Mouse (Mus musculus) midbrain, embryonic 16.5 days (tissue): ENCODE results near the gene Olfr318. TPM values are rescaled to one million over a fixed set of nuclear protein-coding genes. Genes with fewer than 3 reads are reported as not detected.
"Not testable (repeated sequence)": the region's sequence is repeated elsewhere in the genome, so short reads cannot be mapped to it uniquely, and the experiment has no call there.

Experiments used
- ATAC-seq: fragments of 200-750 bp; cut with Nextera tagmentation; 2 replicates; pipeline ENCODE4 v1.8.0; 2017; ENCODE audit warnings: moderate TSS enrichment
- H3K27ac ChIP-seq: fragments of 300-500 bp; sonication (generic); 2 replicates; pipeline ENCODE4 v1.5.1; 2014; ENCODE audit warnings: mild to moderate bottlenecking, low read length, mixed read lengths
- H3K27me3 ChIP-seq: fragments of 300-500 bp; sonication (generic); 2 replicates; pipeline ENCODE4 v1.6.1; 2014; ENCODE audit warnings: low read depth, low read length, mixed read lengths; ENCODE audit not compliant: control insufficient read depth, insufficient read depth
- H3K36me3 ChIP-seq: fragments of 300-500 bp; sonication (generic); 2 replicates; pipeline ENCODE4 v1.6.1; 2014; ENCODE audit warnings: mild to moderate bottlenecking, low read length, moderate library complexity, mixed read lengths; ENCODE audit not compliant: control insufficient read depth, insufficient read depth
- H3K4me1 ChIP-seq: fragments of 300-500 bp; sonication (generic); 2 replicates; pipeline ENCODE4 v1.6.1; 2014; ENCODE audit warnings: mild to moderate bottlenecking, low read length, mixed read lengths; ENCODE audit not compliant: control insufficient read depth, insufficient read depth
- H3K4me2 ChIP-seq: fragments of 300-500 bp; sonication (generic); 2 replicates; pipeline ENCODE4 v1.6.1; 2014; ENCODE audit warnings: mild to moderate bottlenecking, low read length, mixed read lengths
- H3K4me3 ChIP-seq: fragments of 300-500 bp; sonication (generic); 2 replicates; pipeline ENCODE4 v1.5.1; 2014; ENCODE audit warnings: low read depth, mild to moderate bottlenecking, low read length, moderate library complexity, mixed read lengths
- H3K9ac ChIP-seq: fragments of 300-500 bp; sonication (generic); 2 replicates; pipeline ENCODE4 v1.6.1; 2014; ENCODE audit warnings: low read depth, low read length, mixed read lengths
- H3K9me3 ChIP-seq: fragments of 300-500 bp; sonication (generic); replicated peaks from 2 replicates; pipeline ENCODE4 v1.6.1; 2014; ENCODE audit warnings: mild to moderate bottlenecking, low read length, mixed read lengths; ENCODE audit not compliant: control insufficient read depth, poor library complexity, severe bottlenecking
- WGBS: fragments of 180-500 bp; shearing (Covaris S2); extraction: QIAGEN DNeasy Blood & Tissue Kit; methylation state at CpG from one replicate; pipeline ENCODE4 v1.1.7; 2014; 5-methylcytosine and 5-hydroxymethylcytosine counted together
- polyA plus RNA-seq: library from polyadenylated mRNA; unstranded; fragments of >200 nt; fragmentation: Nextera tagmentation; extraction: Ambion mirVana; gene quantifications from 2 replicates; pipeline ENCODE4 v1.2.1, GENCODE M21; 2015

Olfr318 gene
- polyA plus RNA-seq, result not detected in 2 replicates

- ATAC-seq, result no peak
- Histone ChIP-seq H3K9ac (no peak within 1 kb of the TSS), H3K4me2 (no peak within 1 kb of the TSS)
Measured at GRCm38 (mm10) chr11:58723914-58724313, at the start of gene Olfr318. Gene Olfr318, minus strand, starts transcription at chr11:58724014.

DNA sequence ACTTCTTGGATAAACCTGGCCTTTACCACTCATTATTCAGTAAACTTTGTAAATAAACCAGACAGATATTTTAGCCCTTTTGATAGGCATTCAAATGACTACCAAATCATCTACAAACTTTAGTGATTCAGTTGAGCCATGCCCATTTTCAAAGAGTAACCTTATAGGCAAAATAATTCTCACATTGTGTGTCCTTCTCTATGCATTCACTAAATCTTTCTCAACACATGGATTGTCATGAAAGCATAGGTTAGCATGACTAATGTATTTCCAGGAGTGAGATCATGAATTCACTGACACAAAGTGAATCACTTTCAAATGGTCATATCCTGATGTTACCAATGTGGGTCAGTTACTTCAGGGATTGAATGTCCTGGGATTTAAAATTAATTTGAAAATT is 49.1 kb upstream of the Olfr318 start, which contains the start of gene Olfr315:
Olfr315 (plus strand) TSS at position 301 of the 400 bp plus-strand sequence.
- Histone ChIP-seq H3K4me2 (no peak within 1 kb of the TSS), H3K9ac (no peak within 1 kb of the TSS), H3K36me3 (no peaks in the 10 kb centered on the region), H3K27me3 (no peaks in the 10 kb centered on the region), H3K27ac (no peak within 1 kb of the TSS), H3K4me3 (no peak within 1 kb of the TSS), H3K9me3 (no peaks in the 10 kb centered on the region), H3K4me1 (no peaks in the 10 kb centered on the region)
- no peak for ATAC-seq

More at GRCm38 (mm10) chr11:58723914-58724313, at the start of gene Olfr318:
- H3K4me3 ChIP-seq, result no peak within 1 kb of the TSS
- H3K4me1 ChIP-seq, result no peaks in the 10 kb centered on the region
- no peaks in the 10 kb centered on the region for H3K36me3 ChIP-seq
- H3K9me3 ChIP-seq, result no peaks in the 10 kb centered on the region
- H3K27me3 ChIP-seq, result no peaks in the 10 kb centered on the region
- no peak within 1 kb of the TSS for H3K27ac ChIP-seq

GRCm38 (mm10) chr11:58752434-58752833 is 28.6 kb upstream of the Olfr318 start, which contains the start of gene Olfr316:
Gene Olfr316, plus strand, starts transcription at chr11:58752734.
- Histone ChIP-seq H3K4me1 (no peaks in the 10 kb centered on the region), H3K27me3 (no peaks in the 10 kb centered on the region), H3K27ac (no peak within 1 kb of the TSS), H3K4me2 (no peak within 1 kb of the TSS), H3K4me3 (no peak within 1 kb of the TSS), H3K9ac (no peak within 1 kb of the TSS), H3K9me3 (no peaks in the 10 kb centered on the region), H3K36me3 (no peaks in the 10 kb centered on the region)
- no peak for ATAC-seq
- WGBS, result 94% methylated on average over 2 of the region's 2 CpGs

DNA sequence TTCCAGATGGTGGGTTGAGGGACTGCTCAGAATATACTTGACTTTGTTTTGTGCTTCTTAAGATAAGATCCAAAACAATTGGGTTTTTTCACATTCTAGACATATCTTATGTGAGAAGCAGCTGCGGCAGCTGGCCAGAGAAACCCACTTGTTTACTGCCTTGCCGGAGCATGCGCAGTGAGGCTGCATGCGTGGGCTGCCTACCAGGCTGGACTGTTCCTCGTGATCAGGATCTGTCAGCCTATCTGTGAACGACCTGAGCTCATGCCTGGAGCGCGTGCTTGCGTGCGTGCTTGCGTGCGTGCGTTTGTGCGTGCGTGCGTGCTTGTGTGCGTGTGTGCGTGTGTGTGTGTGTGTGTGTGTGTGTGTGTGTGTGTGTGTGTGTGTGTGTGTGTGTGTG is 27.3 kb upstream of the Olfr318 start:
- not testable (repeated sequence) for H3K36me3 ChIP-seq, H3K27me3 ChIP-seq, H3K9me3 ChIP-seq, H3K4me2 ChIP-seq, H3K4me3 ChIP-seq, H3K27ac ChIP-seq, H3K9ac ChIP-seq, ATAC-seq, H3K4me1 ChIP-seq
- 90% methylated on average over 18 of the region's 18 CpGs for WGBS

GRCm38 (mm10) chr11:58738792-58739262 is 15.0 kb upstream of the Olfr318 start, which contains the start of gene Olfr317:
Gene Olfr317, minus strand, starts transcription at chr11:58739212.
- no peak within 1 kb of the TSS for H3K27ac ChIP-seq
- H3K9me3 ChIP-seq, result no peaks in the 10 kb centered on the region
- no peak for ATAC-seq
- no peak within 1 kb of the TSS for H3K4me3 ChIP-seq
- no peaks in the 10 kb centered on the region for H3K36me3 ChIP-seq
- no peak within 1 kb of the TSS for H3K4me2 ChIP-seq
- H3K4me1 ChIP-seq, result no peaks in the 10 kb centered on the region
- WGBS, result 73% methylated on average over 4 of the region's 4 CpGs
- no peaks in the 10 kb centered on the region for H3K27me3 ChIP-seq
- H3K9ac ChIP-seq, result no peak within 1 kb of the TSS

DNA sequence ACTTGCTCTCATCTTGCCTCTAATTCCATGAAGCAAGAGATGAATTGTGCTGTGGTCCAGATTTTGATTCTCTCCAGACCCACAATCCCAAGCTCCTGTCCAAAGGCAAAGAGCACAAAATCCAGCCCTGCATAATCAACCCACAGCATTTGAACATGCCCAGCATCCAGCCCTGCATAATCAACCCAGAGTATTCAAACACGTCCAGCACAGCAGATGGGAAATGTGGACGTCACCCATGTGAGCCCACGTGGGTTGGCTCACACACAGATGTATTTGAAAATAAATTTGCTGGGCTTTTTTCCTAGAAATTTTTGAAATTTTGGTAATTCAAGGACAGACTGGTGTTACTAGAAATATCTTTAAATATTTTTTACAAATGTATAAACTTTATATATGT is 9.6 kb upstream of the Olfr318 start:
- no peaks in the 10 kb centered on the region for H3K36me3 ChIP-seq
- no peaks in the 10 kb centered on the region for H3K4me1 ChIP-seq
- no peak overlapping the region for H3K9ac ChIP-seq
- no peaks in the 10 kb centered on the region for H3K9me3 ChIP-seq
- H3K4me2 ChIP-seq, result no peak overlapping the region
- ATAC-seq, result no peak
- no peak overlapping the region for H3K4me3 ChIP-seq
- no peaks in the 10 kb centered on the region for H3K27me3 ChIP-seq
- H3K27ac ChIP-seq, result no peak overlapping the region
- 49% methylated on average over 3 of the region's 3 CpGs for WGBS

DNA sequence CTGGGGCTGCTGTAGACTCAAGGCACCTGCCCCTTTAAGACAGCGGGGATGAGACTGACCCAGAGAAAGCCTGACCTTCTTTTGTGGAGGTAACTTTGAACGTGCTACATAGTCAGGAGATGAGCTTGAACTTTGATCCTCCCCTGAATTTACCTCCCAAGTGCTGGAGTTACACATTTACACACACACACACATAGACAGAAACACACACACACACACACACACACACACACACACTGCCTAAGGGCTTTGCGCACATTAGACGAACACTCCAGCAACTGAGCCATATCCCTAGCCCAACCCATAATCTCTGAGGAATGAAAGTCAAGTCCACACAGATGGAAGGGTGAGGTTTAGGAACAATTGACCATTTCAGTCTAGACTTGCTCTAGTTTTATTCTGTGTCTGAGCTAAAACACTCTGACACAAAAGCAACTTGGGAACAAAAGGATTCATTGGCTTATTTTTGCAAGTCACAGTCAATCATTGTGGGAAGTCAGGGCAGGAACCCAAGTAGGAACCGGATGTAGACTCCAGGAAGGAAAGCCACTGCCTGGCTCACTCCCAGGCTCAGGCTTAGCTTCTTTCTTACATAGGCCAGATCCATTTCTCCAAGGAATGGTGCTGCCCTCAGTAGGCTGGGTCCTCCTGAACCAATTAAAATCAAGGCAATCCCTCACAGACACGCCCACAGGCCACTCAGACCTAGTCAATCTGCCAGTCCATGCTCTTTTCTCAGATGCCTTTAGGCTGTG is 4.3 kb upstream of the Olfr318 start:
- H3K27me3 ChIP-seq, ATAC-seq, H3K4me2 ChIP-seq, H3K27ac ChIP-seq, H3K4me3 ChIP-seq, H3K9me3 ChIP-seq, H3K9ac ChIP-seq, H3K36me3 ChIP-seq, H3K4me1 ChIP-seq: not testable (repeated sequence)
- 83% methylated on average over 6 of the region's 6 CpGs for WGBS

DNA sequence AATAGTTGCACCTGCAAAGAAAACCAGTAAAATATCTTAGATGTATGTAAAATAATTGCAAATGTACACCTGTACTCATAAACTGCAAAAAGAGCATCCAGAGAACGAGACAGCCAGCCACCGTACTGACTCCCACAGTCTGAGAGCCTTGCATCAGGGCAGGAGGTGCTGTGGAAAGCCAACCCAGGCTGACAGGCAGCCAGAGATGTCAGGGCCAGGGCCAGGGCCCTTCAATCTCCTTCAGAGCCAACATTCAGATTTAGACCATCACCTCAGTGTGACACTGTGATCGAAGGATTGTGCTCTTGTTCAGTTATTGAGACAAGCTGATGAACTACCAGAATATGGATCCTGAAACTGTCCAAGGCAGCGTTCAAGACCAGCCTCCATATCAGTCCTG is 4.1 kb downstream of the Olfr318 start:
- Histone ChIP-seq H3K9me3 (no peaks in the 10 kb centered on the region), H3K4me2 (no peak overlapping the region), H3K27me3 (no peaks in the 10 kb centered on the region), H3K27ac (no peak overlapping the region), H3K4me1 (no peaks in the 10 kb centered on the region), H3K36me3 (no peaks in the 10 kb centered on the region), H3K4me3 (no peak overlapping the region), H3K9ac (no peak overlapping the region)
- 85% methylated on average over 4 of the region's 4 CpGs for WGBS
- no peak for ATAC-seq

- H3K36me3 ChIP-seq, H3K4me1 ChIP-seq, H3K4me3 ChIP-seq, H3K9me3 ChIP-seq, H3K27ac ChIP-seq, H3K9ac ChIP-seq, ATAC-seq, H3K27me3 ChIP-seq, H3K4me2 ChIP-seq: not testable (repeated sequence)
- WGBS, result 91% methylated on average over 7 of the region's 7 CpGs
Measured at GRCm38 (mm10) chr11:58717723-58718122, 6.1 kb downstream of the Olfr318 start.
